Mouse (Mus musculus) CD8-positive naive resting alpha-beta T cell, adult 2 months (primary cell): ENCODE data around the gene Slc39a7.

Experiments
- DNase-seq, 2 experiments: peaks; one replicate each; pipeline ENCODE4 v3.0.0; 2022; ENCODE audit warnings: low read depth in 2 of 2, low spot score in 2 of 2

Gene Slc39a7

DNA sequence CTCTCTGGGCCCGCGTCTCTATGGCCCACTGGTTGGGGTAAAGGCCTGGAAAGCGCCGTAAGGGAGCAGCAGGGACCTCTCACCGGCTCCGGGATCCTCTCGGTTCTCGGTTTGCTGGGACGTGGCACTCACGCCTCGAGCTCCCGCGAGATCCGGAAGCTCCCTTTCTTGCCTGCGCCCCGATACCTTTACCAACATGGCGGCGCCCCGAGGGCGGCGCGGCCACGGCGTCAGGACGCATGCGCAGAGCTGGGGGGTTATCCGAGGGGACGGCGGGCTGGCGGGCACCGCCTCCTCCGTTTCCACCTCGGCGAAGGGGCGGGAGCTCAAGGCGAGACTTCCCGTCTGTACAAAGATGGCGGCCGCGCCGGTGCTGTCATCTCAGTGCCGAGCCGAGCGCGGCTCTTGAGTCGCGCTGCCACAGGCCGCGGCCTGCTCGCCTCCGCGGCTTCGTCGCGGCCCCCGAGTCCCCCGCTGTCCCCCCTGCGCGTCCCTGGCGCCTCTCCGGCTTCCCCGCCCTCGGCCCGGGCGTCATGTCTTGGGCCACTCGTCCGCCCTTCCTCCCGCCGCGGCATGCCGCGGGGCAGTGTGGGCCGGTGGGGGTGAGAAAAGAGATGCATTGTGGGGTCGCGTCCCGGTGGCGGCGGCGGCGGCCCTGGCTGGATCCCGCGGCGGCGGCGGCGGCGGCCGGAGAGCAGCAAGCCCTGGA lies at the start of gene Slc39a7, which contains the start of gene Rxrb:
Slc39a7 (minus strand) TSS at position 218 of the 709 bp plus-strand sequence.
Rxrb (plus strand) TSS at position 348 of the 709 bp plus-strand sequence.
- DNase-seq = peak; percentile 99

DNA sequence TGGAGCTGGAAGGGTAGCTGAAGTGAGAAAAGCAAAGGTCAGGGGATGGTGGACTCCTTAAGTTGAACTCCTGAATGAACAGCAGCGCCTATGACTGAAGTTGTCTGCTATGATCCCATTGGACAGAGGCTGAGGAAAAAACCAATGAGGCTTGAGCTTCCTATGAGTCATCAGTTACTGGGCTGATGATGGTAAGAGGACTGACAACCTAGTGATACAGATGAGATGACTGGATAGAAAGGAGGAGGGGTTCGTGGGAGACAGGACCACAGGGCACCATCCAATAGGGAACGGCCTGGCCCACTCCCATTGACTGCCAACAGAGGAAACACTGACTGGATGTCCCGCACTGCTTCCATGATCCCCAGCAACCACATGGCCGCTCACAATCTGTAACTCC lies 48.1 kb upstream of the Slc39a7 start:
- DNase-seq = no peak

DNA sequence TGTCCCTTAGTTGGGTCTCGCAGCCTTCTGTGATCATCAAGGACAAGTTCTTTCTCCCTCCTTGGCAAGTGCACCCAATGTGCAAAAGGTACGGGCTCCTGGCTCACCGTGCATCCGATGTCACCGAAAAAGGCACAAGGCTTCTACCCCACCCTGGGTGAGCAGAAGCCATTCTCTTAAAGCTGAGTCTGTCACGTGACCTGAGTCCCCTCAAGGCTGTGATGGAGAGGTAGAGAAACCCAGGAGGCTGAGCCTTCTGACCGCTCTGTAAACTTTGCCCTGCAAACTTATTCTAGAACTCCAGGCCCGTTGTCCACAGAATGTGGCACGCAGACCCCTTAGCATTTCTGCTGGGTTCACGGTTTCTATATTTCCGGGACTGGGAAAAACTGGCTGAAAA lies 47.5 kb upstream of the Slc39a7 start:
- no peak for DNase-seq

DNA sequence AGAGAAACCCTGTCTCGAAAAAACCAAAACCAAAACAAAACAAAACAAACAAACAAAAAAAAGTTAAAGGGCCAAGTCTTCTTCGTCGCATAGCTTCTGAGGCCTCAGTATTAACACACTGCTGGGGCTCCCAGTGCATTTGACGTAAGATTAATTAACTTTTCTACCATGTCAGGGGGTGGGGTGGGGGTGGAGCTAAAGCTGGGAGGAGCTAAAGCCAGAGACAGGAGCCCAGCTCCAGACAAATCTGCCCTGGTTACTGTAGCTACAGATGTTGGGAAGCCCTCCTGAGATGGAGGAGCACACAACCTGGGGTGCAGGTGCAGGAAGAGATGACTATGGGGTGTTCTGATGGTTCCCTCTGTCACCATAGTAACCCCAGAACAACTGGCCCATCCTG lies 46.7 kb upstream of the Slc39a7 start:
- DNase-seq = no peak

DNA sequence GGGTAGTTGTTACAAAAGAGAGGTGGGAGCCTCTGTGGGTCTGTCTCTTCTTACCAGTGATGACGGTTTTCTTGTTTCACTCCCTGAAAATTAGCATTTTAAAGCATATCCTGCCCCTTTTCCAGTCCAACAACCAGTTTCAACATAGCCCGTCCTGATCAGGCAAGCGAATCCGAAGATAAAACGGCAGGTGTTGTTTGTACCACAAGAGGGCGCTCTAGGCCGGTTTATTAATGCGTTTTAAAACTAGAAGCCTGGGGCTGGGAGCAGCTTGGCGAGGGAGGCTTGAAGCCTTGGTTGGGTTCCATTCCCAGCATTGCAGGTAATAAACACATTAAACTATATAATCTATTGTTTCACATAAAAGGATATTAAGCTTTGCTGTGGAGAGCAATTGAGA lies 46.1 kb upstream of the Slc39a7 start:
- DNase-seq = peak; percentile 64 to 75

DNA sequence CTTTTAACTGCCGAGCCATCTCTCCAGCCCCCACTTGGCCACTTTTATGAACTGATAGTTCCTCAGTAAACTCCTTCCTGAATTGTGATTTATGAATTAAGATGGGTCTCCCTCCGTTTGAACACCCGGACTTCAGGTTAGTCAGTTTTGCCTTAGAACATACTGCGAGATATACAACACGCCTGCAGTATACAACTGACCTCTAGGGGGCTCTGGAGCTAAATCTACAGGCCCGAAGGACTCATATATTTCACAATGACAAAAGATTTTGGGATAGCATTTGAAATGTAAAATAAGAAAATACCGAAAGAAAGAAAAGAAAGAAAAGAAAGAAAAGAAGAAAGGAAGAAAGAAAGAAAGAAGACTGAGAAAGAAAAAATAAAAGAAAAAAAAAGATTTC lies 43.8 kb upstream of the Slc39a7 start:
- DNase-seq = peak; percentile 78 to 84

DNA sequence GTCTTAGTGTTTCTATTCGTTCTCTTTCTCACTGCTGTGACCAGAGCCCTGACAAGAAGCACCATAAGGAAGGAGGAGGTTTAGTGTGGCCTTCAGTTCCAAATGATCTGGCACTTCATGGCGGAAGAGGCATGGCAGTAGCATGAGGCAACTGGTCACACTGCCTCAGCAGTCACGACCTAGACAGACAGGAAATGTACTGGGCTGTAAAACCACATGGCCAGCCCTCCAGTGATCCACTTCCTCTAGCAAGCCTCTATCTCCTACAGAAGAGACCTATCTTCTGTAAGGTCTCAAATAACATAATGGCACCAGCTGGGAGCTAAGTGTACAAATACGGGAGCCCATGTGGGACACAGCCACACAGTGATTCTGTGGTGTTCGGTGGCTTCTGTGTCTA lies 40.6 kb upstream of the Slc39a7 start:
- no peak for DNase-seq

DNA sequence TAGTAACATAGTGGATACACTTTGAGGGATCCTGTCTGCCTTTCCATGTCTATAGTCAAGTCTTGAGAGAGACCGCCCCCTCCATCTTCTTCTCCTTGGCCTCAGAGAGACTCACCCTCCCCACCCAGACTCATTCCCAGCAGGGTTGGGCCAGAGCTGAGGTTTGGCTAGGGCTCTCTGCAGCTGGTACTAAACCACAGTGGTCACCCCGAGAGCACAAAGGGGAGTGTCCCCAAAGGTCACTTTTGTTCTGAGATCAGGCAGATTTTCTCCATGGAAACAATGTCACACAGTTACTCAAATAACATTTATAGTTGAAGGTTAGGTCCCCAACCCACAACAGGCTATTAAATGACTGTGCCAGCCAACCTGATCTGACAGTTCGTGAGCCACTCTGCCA lies 37.4 kb upstream of the Slc39a7 start:
- no peak for DNase-seq

DNA sequence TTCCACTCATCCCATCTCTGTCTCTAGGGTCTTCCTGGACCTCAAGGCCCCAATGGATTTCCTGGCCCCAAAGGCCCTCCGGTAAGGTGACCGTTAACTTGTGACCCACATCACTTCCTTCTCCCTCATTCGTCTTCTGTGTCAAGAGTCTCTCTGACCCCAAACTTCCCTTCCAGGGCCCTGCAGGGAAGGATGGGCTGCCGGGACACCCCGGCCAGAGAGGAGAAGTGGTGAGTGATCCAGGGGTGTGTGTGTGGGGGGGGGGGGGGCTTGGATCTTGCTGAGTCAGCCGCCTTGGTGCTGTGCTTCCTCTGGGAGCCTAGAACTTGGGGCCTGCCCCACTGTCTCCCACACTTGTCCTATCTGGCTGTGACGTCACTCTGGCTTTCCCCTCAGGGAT lies 25.7 kb upstream of the Slc39a7 start:
- no peak for DNase-seq

DNA sequence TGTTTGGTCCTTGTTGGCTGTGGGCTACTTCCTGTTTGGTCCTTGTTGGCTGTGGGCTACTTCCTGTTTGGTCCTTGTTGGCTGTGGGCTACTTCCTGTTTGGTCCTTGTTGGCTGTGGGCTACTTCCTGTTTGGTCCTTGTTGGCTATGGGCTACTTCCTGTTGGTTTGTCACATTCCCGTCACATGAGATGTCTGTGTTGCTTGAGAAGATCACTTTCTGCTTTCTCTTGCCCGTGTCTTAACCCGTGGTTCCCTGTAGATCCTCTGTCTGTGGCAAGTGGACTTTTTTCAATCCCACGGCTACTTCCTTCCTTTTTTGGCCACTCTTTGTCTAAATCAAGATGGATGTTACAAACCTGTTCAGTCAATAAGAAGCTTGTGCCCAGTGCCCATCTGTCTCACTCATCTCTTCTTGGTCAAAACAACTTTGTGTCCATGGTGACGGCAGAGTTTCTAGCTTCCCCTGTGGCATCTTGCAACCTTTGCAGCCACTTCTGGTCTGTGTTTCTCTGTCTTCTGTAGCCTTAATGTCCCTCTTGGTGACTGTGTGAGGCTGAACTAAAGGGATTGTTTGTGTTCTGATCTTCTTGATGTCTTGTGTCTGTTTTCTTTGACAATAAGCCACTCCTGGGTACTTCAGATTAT lies 16.0 kb upstream of the Slc39a7 start:
- no peak for DNase-seq

DNA sequence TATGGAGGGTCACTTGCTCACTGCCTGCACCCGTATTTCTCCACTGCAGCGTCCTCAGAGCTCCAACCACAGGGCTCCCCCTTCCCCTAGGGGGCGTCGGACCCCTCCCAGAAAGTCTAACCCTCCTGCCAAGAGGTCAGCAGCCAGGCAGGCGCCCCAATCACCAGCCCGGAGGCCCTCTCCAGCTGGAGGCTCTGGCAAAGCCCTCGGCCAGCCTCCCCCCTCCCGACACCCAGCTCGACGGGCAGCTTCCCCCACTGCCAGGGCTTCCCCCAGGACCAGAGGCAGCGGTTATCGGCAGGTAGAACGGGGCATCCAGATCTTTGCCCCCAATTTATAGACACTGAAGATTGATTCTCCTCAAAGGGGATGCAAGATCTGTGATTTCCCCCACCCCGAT lies 14.5 kb upstream of the Slc39a7 start:
- no peak for DNase-seq

DNA sequence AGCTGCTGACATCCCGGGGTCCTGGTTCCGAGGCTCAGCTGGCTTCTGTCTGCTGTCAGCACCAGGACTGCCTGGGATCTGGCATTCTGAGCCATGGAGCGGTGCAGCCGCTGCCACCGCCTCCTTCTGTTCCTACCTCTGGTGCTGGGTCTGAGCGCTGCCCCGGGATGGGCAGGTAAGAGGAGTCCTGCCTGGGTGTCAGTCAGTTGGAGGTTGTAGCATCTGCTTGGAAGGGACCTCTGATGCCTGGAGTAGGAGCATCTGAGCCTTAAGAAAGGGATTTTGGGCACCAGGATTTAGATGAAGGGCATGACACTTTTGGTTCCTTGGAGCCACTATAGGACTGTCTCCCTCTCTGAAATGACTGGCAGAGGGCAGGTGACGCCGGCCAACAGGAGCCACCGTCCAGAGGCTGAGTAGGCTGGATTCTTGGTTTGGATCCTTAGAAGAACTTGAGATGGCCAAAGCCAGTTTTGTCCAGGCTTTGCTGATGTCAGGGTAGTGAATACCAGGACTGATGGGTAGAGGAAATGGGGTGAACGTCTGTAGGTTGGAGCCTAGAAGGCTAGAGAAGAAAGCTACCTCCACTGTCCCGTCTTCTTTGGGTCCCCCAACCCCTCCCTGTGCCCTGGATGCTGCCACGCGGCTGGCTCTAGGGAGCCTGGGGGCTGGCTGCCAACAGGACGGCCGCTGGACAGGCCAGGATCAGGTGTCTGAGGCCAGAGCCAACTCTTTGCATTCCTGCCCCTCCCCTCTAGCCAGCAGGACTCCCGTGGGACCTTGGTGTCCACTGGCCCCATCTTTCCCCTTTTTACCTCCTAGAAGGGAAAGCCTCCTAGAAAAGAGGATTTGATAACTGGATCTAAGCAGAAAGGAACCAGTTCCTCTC lies 8.3 kb upstream of the Slc39a7 start:
- DNase-seq = no peak

DNA sequence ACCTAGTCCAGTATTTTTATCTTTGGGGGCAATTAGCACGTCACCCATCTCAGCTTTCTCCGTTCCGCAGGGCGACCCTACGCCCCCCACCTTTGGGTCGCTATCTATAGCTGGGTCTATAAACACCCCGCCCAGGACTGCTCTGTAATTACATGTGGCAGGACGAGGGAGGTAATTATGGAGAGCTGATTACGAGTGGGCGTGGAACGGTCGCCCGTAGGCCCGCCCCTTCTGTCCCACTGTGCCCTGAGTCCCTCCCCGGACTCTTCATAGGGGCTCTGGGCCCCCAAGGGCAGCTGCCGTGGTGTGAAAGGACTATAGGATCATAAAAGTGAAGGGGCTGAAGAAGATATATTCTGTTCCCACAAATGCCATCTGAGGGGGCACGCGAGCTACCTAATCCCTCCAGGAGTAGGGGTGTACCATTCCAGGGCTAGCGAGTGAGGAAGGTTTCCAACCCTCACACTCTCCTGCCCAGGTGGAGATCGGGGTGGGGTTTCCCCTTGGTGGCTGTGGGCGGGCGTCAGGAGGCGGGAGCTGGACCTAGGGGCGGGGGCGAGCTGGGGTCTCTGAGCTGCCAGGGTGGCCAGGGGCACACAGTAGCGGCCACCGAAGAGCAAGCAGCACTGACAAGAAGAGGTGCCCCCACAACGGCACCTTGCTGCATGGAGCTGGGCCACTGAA lies 7.5 kb upstream of the Slc39a7 start, which contains the start of gene Col11a2:
Col11a2 (plus strand) TSS at position 560 of the 684 bp plus-strand sequence.
- DNase-seq = no peak

DNA sequence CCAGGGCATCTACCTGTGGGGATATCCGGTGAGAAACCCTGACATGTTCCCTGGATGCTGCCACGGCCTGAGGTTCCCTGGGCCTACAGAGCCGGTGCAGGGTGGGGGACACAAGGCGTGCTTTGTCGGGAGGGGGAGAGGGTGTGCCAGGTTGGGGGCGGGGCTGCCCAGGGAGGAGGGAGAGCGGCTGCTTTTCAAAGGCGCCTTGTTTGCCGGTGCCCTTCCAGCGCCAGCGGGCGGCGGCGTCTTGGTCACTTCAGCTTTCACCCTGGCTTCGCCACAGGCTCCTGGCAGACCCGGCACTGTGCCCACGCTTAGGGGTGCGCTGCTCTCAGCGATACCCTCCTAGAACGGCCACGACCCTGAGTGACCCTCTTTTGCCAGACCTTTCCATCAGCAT lies 7.0 kb upstream of the Slc39a7 start:
- no peak for DNase-seq

DNA sequence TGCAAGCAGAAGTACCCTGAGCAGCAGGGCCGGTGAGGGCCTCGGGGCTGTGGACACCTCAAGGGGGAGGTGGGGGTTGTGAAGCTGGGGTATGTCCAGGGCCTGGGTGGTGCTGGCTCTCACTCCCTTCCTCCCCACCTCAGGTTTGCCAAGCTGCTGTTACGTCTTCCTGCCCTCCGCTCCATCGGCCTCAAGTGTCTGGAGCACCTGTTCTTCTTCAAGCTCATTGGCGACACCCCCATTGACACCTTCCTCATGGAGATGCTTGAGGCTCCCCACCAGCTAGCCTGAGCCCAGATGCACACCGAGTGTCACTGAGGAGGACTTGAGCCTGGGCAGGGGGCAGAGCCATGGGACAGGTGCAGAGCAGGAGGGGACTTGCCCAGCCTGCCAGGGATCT lies 5.8 kb upstream of the Slc39a7 start:
- DNase-seq = no peak

DNA sequence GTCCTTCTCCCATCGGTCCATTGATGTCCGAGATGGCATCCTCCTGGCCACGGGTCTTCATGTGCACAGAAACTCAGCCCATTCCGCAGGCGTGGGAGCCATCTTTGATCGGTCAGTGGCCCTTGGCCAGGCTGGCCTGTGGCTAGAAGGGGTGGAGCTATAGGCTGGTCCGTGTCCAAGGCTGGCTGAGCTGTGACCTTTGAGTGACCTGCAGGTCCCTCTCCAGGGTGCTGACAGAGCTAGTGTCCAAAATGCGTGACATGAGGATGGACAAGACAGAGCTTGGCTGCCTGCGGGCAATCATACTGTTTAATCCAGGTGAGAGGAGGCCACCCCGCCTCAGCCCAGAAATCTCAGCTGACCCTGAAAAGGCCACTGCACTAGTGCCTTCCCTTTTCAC lies 5.2 kb upstream of the Slc39a7 start:
- no peak for DNase-seq

DNA sequence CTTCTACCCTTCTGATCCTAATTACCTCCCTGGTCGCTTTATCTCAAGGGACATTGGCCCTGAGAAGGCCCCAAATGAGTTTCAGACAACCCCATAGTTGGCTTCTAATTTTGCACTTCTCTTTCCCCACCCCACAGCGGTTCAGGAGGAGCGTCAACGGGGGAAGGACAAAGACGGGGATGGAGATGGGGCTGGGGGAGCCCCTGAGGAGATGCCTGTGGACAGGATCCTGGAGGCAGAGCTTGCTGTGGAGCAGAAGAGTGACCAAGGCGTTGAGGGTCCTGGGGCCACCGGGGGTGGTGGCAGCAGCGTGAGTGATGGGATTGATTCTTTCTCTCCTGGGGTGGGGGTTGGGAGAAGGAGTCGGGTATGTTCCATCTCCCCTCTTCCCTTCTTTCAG lies 4.0 kb upstream of the Slc39a7 start:
- no peak for DNase-seq

DNA sequence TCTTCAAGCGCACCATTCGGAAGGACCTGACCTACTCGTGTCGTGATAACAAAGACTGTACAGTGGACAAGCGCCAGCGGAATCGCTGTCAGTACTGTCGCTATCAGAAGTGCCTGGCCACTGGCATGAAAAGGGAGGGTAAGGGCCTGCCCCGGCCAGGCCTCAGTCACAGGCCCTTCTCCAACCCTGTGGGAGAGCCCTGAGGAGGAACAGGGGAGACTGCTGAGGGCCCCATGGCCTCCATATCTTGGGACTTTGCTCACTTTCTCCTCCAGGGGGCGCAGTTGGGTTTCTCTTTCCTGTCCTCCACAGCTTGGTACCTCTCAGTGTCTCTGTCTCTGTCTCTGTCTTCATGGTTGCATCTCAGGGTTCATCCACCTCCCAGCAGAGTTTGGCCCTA lies 2.6 kb upstream of the Slc39a7 start:
- DNase-seq = peak; percentile 76 to 83

DNA sequence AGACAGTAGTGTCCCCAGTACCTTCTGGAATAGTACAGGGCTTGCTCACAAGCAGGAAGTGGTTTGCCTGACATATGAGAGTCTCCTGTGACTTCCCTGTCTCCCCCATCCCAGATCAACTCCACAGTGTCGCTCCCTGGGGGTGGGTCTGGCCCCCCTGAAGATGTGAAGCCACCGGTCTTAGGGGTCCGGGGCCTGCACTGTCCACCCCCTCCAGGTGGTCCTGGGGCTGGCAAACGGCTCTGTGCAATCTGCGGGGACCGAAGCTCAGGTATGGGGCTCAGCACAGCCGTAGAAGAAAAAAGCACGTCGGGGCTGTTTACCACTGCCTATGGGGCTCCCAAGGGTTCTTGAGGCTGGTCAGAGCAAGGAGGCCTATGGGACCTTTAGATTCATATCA lies 2.0 kb upstream of the Slc39a7 start:
- DNase-seq = no peak

DNA sequence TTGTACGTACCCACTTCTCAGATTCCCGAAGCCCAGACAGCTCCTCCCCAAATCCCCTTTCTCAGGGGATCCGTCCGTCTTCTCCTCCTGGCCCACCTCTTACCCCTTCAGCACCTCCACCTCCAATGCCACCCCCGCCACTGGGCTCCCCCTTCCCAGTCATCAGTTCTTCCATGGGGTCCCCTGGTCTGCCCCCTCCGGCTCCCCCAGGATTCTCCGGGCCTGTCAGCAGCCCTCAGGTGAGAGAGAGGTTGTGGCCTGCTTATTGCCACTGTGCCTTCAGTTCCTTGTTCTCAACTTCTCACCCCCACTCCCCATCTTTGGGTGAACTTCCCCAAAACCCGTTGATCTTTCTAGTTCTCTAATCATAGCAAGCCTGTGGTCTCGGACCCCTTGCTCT lies 1.3 kb upstream of the Slc39a7 start:
- no peak for DNase-seq

DNA sequence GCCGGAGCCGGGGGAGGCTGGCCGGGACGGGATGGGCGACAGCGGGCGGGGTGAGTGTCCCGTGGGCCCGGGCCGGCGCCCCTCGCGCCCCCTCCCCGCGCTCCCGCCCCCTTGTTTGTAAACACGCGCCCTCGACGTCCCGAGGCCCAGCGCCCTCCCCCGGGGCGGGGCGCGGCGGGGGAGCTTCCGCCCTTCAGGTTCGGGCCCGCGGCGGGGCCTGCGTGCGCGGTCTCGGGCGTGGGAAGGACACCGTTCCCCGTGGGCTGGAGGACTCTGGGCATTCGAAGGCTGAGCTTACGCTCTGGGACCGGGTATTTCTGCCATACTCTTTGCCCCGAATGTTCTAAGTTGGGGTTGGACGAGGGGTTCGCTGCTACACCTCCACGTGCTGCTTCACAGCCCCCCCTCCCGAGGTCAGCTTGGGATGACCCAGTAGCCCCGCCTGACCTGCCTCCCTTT lies 721 bp upstream of the Slc39a7 start:
- peak; percentile 48 to 51 for DNase-seq
